Mouse (Mus musculus) thymus, postnatal 36 days (tissue): ENCODE measurements around the gene Ensa.
"Not testable (repeated sequence)": the region's sequence is repeated elsewhere in the genome, so short reads cannot be mapped to it uniquely, and the experiment has no call there.

ENCODE experiments used
- DNase-seq, 2 experiments: peaks; one replicate each; pipeline ENCODE4 v3.0.0; 2022; ENCODE audit warnings: mixed read lengths in 2 of 2

Gene Ensa

GRCm38 (mm10) chr3:95624628-95625503 lies at the start of gene Ensa:
Gene Ensa (plus strand): TSS chr3:95624993.
- DNase-seq: peak; percentile 94 to 97

GRCm38 (mm10) chr3:95587754-95588603 lies 36.8 kb upstream of the Ensa start:
- DNase-seq: no peak

- peak; percentile 89 to 93 for DNase-seq
These were observed 36.1 kb upstream of the Ensa start, which contains the start of gene Golph3l for GRCm38 (mm10) chr3:95588604-95589086. Gene Golph3l (plus strand): TSS chr3:95588934.

GRCm38 (mm10) chr3:95598734-95599133 lies 26.1 kb upstream of the Ensa start:
- DNase-seq: no peak

GRCm38 (mm10) chr3:95601287-95601686 lies 23.5 kb upstream of the Ensa start:
- no peak for DNase-seq

GRCm38 (mm10) chr3:95606096-95606495 lies 18.7 kb upstream of the Ensa start:
- DNase-seq: no peak

- DNase-seq: no peak
These were observed 15.6 kb upstream of the Ensa start for GRCm38 (mm10) chr3:95609195-95609594.

GRCm38 (mm10) chr3:95613996-95614395 lies 10.8 kb upstream of the Ensa start:
- no peak for DNase-seq

GRCm38 (mm10) chr3:95618511-95618910 lies 6.3 kb upstream of the Ensa start:
- DNase-seq: no peak

GRCm38 (mm10) chr3:95621241-95621640 lies 3.6 kb upstream of the Ensa start:
- no peak for DNase-seq

- not testable (repeated sequence) for DNase-seq
These were observed 2.4 kb upstream of the Ensa start for GRCm38 (mm10) chr3:95622421-95622820.

GRCm38 (mm10) chr3:95623551-95623950 lies 1.2 kb upstream of the Ensa start:
- no peak for DNase-seq

- DNase-seq: not testable (repeated sequence)
These were observed 740 bp upstream of the Ensa start for GRCm38 (mm10) chr3:95623991-95624515.

- DNase-seq: no peak
These were observed 3.0 kb downstream of the Ensa start for GRCm38 (mm10) chr3:95627763-95628162.

- no peak for DNase-seq
These were observed 5.0 kb downstream of the Ensa start for GRCm38 (mm10) chr3:95629755-95630154.

- DNase-seq: no peak
These were observed 6.1 kb downstream of the Ensa start for GRCm38 (mm10) chr3:95630856-95631255.

- no peak for DNase-seq
These were observed 6.5 kb downstream of the Ensa start for GRCm38 (mm10) chr3:95631304-95631703.

GRCm38 (mm10) chr3:95632648-95633588 lies 8.1 kb downstream of the Ensa start:
- no peak for DNase-seq

- DNase-seq: no peak
These were observed 10.8 kb downstream of the Ensa start for GRCm38 (mm10) chr3:95635636-95636035.

- no peak for DNase-seq
These were observed 11.3 kb downstream of the Ensa start for GRCm38 (mm10) chr3:95636072-95636471.

- DNase-seq: no peak
These were observed 14.9 kb downstream of the Ensa start for GRCm38 (mm10) chr3:95639694-95640093.

GRCm38 (mm10) chr3:95643097-95643496 lies 18.3 kb downstream of the Ensa start:
- DNase-seq: no peak
